Comparison of ENCODE assay signal across 18 mouse cellular contexts in the genomic region with DNA sequence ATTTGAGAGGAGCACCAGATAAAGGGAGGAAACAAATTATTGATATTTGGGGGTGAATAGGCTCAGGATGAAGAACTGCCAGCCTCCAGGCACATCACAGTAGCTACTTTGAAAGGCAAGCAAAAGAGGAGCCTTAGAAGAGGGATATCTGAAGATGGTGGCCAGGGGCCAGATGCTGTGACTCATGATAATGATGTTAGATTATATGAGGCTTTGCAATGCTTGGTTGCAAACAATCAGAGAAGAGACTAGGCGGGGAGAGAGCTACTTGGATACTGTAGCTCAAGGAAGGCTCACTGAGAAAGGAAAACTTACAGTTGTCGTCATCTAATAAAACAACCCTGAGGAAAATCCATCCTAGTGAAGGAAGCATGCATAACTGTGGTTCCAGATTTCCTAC. TPM values are rescaled to one million over a fixed set of nuclear protein-coding genes. Genes with fewer than 3 reads are reported as not detected.
DNase-seq lines count a peak whose midpoint lies in the region; TF ChIP-seq lines count a peak whose summit lies in the region.
"Had no signal": no experiment of that assay in that cellular context is flagged by ENCODE, and none has a peak within 500 bp of the region (broad histone marks: within the 10 kb centered on the region; RNA-seq: fewer than 3 reads in every experiment).

No protein-coding gene starts in this region.

- intact Hi-C loops in gastrocnemius, postnatal 36 days (cut with DNase I), result no loop called here

- DNase-seq in gastrocnemius, postnatal 10 days, result peak; percentile 10
- no peak for DNase-seq in gastrocnemius, postnatal 36 days
- DNase-seq in 3T3-L1 (ENCODE audit: low read depth, low spot score) (peak; percentile 43), MN1 (ENCODE audit: low spot score) (peak; percentile 44)
- no peak for DNase-seq in testis, postnatal 14 days (ENCODE audit: low spot score)
- DNase-seq: adrenal gland, adult 8-10 months; adrenal gland, postnatal 36 days; cerebellum, adult 9-11 months; cerebellum, postnatal 36 days; heart, adult 18-20 months; heart, postnatal 10 days; heart, postnatal 4 days had no signal

- no peak for TF ChIP-seq POLR2A in myocyte (IDR thresholded peaks at IDR 0.05; ENCODE audit: insufficient read length, low read depth)

- peak overlapping the region; percentile 42 for H3K4me2 ChIP-seq in myocyte (ENCODE audit: low read depth)
- H3K4me2 ChIP-seq: embryonic facial prominence, embryonic 13.5 days; forebrain, embryonic 12.5 days; hindbrain, embryonic 12.5 days had no signal

- H3ac ChIP-seq in myocyte (ENCODE audit: control insufficient read depth, insufficient read length), result no peak overlapping the region

- H3K79me2 ChIP-seq in myocyte (ENCODE audit: control insufficient read depth, insufficient read depth), result no peaks in the 10 kb centered on the region

- no peaks in the 10 kb centered on the region for H3K27me3 ChIP-seq in myocyte (ENCODE audit: control insufficient read depth, insufficient read depth, insufficient read length)
- H3K27me3 ChIP-seq: hindbrain, embryonic 12.5 days had no signal

- H3K36me3 ChIP-seq in myocyte (ENCODE audit: control insufficient read depth, insufficient read depth), result no peaks in the 10 kb centered on the region
- H3K36me3 ChIP-seq: embryonic facial prominence, embryonic 13.5 days; forebrain, embryonic 12.5 days; heart, embryonic 10.5 days; hindbrain, embryonic 12.5 days had no signal

- H3K4me3 ChIP-seq in myocyte, result no peak overlapping the region
- H3K4me3 ChIP-seq: embryonic facial prominence, embryonic 13.5 days; forebrain, embryonic 12.5 days; heart, embryonic 10.5 days; hindbrain, embryonic 12.5 days had no signal

TF ChIP-seq in myocyte, 11 proteins besides CTCF, POLR2A, EP300 and RAD21:
- TF ChIP-seq CEBPB (IDR thresholded peaks at IDR 0.05; ENCODE audit: insufficient read depth, poor library complexity, severe bottlenecking) (peak; percentile 82; the same call in 1 of the 2 replicates), REST (IDR thresholded peaks at IDR 0.05; ENCODE audit: insufficient read depth, insufficient read length) (no peak)

RNA-seq across cellular contexts. Expression of a gene that starts 5.2 kb away (rescaled TPM):
- 1 to 10 TPM; 2.7 to 3.5 TPM for total RNA-seq in gastrocnemius, postnatal 10 days (2021)
- 1 to 10 TPM; 1.3 to 1.5 TPM for total RNA-seq in gastrocnemius, postnatal 36 days (2021)
- polyA plus RNA-seq in myocyte (2012; fragmentation: generic; extraction: Trizol), result 0.48 TPM
- total RNA-seq: MEL had no signal

Comparison
In these comparisons a context has a peak if more than half of its experiments do, and no peak if none do; other contexts are left out.
1. DNase-seq: peak in gastrocnemius, postnatal 10 days (single experiment), 3T3-L1 (single experiment) and MN1 (single experiment); none in gastrocnemius, postnatal 36 days (0 of 2) and testis, postnatal 14 days (single experiment).